Mouse (Mus musculus) intestine, embryonic 15.5 days (tissue): ENCODE results near the gene Cped1. TPM values are rescaled to one million over a fixed set of nuclear protein-coding genes. Genes with fewer than 3 reads are reported as not detected.

Experiments used
- ATAC-seq: fragments of 200-750 bp; cut with Nextera tagmentation; 2 replicates; pipeline ENCODE4 v1.8.0; 2017; ENCODE audit warnings: moderate TSS enrichment, moderate library complexity
- H3K27ac ChIP-seq: fragments of 300-500 bp; sonication (generic); 2 replicates; pipeline ENCODE4 v1.5.1; 2015; ENCODE audit warnings: mild to moderate bottlenecking, inconsistent platforms
- H3K27me3 ChIP-seq: fragments of 300-500 bp; sonication (generic); replicated peaks from 2 replicates; pipeline ENCODE4 v1.6.1; 2015; ENCODE audit warnings: inconsistent platforms
- H3K36me3 ChIP-seq: fragments of 300-500 bp; sonication (generic); 2 replicates; pipeline ENCODE4 v1.6.1; 2015; ENCODE audit warnings: inconsistent platforms
- H3K4me1 ChIP-seq: fragments of 300-500 bp; sonication (generic); replicated peaks from 2 replicates; pipeline ENCODE4 v1.6.1; 2015; ENCODE audit warnings: inconsistent platforms
- H3K4me2 ChIP-seq: fragments of 300-500 bp; sonication (generic); replicated peaks from 2 replicates; pipeline ENCODE4 v1.6.1; 2015; ENCODE audit warnings: mild to moderate bottlenecking, inconsistent platforms
- H3K4me3 ChIP-seq: fragments of 300-500 bp; sonication (generic); replicated peaks from 2 replicates; pipeline ENCODE4 v1.5.1; 2015; ENCODE audit warnings: inconsistent platforms
- H3K9ac ChIP-seq: fragments of 300-500 bp; sonication (generic); 2 replicates; pipeline ENCODE4 v1.6.1; 2015; ENCODE audit warnings: inconsistent platforms
- H3K9me3 ChIP-seq: fragments of 300-500 bp; sonication (generic); 2 replicates; pipeline ENCODE4 v1.6.1; 2016; ENCODE audit warnings: inconsistent platforms
- WGBS: fragments of 180-500 bp; shearing (Covaris S2); methylation state at CpG from one replicate; pipeline ENCODE4 v1.1.7; 2015; 5-methylcytosine and 5-hydroxymethylcytosine counted together
- polyA plus RNA-seq: library from polyadenylated mRNA; unstranded; fragments of >200 nt; fragmentation: Nextera tagmentation; extraction: Ambion mirVana; gene quantifications from 2 replicates; pipeline ENCODE4 v1.2.1, GENCODE M21; 2015

The Cped1 gene
- polyA plus RNA-seq, 1 experiment from 2014 or later, result 20.7 TPM

DNA sequence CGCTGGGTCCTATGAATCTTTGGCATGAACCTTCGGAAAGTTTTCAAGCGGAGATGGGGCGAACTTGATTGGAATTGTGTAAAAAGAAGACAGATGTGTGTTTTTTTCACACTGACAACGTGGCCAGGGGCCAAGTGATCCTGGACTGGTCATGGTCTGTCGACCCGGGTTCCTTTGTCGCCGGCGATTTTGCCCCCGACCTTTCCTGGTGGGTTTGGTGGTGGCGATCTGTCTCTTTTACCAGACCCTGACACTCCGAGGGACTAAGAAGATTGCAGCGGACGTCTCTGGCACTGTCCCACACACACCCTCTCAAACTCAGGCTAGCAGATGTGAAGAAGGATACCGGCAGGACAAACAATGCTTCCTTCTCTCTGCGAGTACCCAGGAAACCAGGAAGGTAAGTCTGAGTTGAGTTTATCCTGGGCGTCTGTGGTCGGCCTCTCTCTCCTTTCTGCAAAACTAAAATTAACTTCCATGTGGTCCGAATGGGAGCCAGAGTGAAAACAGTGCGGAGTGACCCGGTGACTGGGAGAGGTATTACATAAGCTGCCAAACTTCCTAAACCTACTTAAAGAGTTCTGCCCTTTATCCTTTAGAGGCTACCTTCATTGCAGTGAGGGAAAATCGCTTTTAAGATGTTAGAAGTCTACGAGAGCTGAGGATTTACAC lies 1.1 kb downstream of the Cped1 start:
- no peaks in the 10 kb centered on the region for H3K4me1 ChIP-seq
- H3K9ac ChIP-seq, result peak overlapping the region; percentile 50
- peak overlapping the region; percentile 47 for H3K4me3 ChIP-seq
- H3K4me2 ChIP-seq, result peak overlapping the region; percentile 84
- peak overlapping the region; percentile 61 for H3K27ac ChIP-seq
- WGBS, result 8% methylated on average over 24 of the region's 24 CpGs
- H3K36me3 ChIP-seq, result no peaks in the 10 kb centered on the region
- H3K27me3 ChIP-seq, result no peaks in the 10 kb centered on the region
- no peak; the same call in 1 of the 2 replicates for ATAC-seq
- H3K9me3 ChIP-seq, result no peaks in the 10 kb centered on the region

DNA sequence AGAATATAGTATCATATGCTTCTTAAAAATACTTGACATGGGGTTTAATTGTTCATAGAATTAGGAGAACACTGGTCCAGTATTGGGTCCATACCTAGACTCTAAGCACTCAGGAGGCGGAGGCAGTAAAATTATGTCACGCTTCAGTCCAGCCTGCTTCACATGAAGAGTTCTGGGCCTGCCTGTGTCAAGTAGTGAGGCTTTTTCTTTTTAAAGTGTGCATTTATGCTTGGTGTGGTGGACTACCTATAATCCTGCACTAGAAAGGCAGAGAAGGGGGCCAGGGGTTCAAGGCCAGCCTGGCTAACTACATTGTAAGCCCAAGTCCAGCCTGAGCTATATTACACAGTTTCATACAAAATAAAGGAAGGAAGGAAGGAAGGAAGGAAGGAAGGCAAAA lies 1.8 kb downstream of the Cped1 start:
- Histone ChIP-seq H3K9me3 (no peaks in the 10 kb centered on the region), H3K4me2 (peak overlapping the region; percentile 84), H3K9ac (no peak overlapping the region), H3K4me1 (no peaks in the 10 kb centered on the region), H3K36me3 (no peaks in the 10 kb centered on the region), H3K27ac (0 out of 2 replicates have a peak overlapping the region, but pooled peaks have one; percentile 4), H3K4me3 (peak overlapping the region; percentile 47), H3K27me3 (no peaks in the 10 kb centered on the region)
- 68% methylated on average over 2 of the region's 2 CpGs for WGBS
- ATAC-seq, result no peak

DNA sequence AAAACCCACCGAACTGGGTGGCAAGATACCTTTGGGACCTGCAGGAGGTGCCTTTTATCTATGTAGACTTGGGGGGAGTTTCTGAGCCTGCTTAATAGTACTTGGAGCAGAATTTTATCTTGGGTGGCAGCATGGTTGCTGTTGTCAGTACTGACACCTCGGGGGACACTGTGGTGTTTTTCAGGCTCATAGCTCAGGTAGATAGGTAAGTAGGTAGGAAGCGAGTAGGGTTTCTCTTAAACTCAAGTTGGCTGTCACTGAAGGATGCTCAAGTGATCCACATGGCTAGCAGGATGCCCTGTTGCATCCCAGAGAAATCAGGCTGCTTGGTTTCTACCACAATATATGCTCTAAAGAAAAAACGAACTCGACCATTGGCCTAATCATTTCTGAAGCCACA lies 2.6 kb downstream of the Cped1 start:
- Histone ChIP-seq H3K36me3 (no peaks in the 10 kb centered on the region), H3K4me3 (peak overlapping the region; percentile 15), H3K9ac (no peak overlapping the region), H3K9me3 (no peaks in the 10 kb centered on the region), H3K4me2 (peak overlapping the region; percentile 47), H3K27ac (no peak overlapping the region), H3K27me3 (no peaks in the 10 kb centered on the region), H3K4me1 (no peaks in the 10 kb centered on the region)
- no peak for ATAC-seq
- 76% methylated on average over 5 of the region's 5 CpGs for WGBS

DNA sequence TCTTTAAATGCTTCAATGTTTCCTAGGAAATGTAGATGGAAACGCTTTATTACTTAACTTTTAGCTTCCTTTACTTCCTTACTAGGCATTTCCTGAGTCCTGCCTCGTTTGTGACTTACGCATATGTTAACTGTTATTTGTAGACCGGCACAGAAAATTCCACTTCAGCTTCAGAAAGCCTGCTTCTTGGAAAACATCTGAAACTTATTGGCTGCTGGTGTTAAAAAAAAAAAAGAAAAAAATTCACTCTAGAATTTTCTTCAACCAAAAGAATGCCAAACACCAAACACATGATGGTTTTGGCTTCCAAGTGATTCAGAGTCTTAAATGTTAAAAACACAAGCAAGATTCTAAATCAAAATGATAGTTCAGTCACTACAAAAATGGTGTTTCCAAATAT lies 3.4 kb downstream of the Cped1 start:
- no peak overlapping the region for H3K9ac ChIP-seq
- H3K27ac ChIP-seq, result no peak overlapping the region
- ATAC-seq, result no peak
- H3K36me3 ChIP-seq, result no peaks in the 10 kb centered on the region
- no peaks in the 10 kb centered on the region for H3K4me1 ChIP-seq
- peak overlapping the region; percentile 15 for H3K4me3 ChIP-seq
- no peaks in the 10 kb centered on the region for H3K9me3 ChIP-seq
- peak overlapping the region; percentile 47 for H3K4me2 ChIP-seq
- 57% methylated on average over 4 of the region's 4 CpGs for WGBS
- no peaks in the 10 kb centered on the region for H3K27me3 ChIP-seq

DNA sequence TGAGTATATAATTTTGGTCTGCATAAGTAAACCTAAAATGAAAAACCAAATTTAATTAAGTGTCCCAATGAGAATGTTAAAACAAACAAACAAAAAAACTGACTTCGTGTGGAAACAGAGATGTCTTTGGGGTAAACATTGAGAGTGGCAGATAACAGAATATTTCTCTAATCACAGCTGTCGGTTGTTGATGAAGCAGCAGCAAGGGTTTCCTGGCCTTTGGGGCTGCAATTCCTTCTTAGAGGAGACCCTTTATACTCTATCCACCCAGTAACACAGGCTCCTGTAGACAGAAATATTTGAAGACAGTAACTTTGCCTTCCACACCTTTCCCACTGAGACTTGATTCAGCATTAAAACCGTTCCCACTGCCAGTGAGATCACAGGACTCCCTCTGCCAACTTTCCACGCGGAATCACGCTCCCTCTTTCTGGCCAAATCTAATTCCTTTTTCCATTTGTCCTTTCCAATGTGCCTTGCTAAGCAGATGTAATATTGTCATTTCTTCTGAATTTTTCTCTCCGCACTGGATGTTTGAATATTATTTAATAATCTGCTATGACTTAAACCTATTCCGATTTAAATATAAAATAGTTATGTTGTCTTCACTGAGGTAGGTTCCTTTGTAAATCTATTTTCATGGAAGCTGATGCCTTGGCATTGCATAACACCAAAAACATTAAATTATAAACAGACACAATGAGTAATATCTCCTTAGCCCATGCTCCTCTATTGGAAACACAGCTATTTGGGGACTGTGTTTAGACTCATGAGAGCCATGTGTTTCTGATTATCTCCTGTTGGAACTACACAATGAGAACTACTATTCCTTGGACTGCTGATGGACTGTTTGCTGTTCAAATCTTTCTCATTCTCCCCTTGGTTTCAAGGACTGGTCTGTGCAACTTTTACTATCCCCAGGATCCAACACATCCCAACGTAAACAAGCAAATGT lies 4.7 kb downstream of the Cped1 start:
- no peaks in the 10 kb centered on the region for H3K4me1 ChIP-seq
- no peak for ATAC-seq
- no peaks in the 10 kb centered on the region for H3K9me3 ChIP-seq
- H3K4me2 ChIP-seq, result peak overlapping the region; percentile 37
- H3K4me3 ChIP-seq, result 0 out of 2 replicates have a peak overlapping the region, but pooled peaks have one; percentile 7
- H3K36me3 ChIP-seq, result no peaks in the 10 kb centered on the region
- H3K27me3 ChIP-seq, result no peaks in the 10 kb centered on the region
- WGBS, result 53% methylated on average over 9 of the region's 9 CpGs
- peak overlapping the region; percentile 20; the same call in 1 of the 2 replicates for H3K27ac ChIP-seq
- H3K9ac ChIP-seq, result no peak overlapping the region

DNA sequence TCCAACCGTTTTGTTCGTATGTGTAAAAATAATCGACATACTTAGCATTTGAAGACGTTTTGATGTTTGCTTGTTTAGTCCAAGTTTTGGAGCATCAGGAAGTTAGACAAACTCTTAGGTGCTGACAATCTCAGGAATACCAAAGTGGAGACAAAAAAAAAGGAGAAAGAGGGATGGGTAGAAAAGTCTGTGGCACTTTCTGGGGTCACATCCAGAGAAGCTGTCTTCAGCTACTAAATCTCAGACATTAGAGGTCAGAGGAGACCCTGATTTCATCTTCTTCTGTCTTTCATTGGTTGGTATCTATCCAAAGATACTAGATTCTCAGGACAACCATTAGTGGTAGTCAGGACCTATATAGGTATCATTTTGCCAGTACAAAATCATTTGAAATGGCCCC lies 5.4 kb downstream of the Cped1 start:
- H3K9ac ChIP-seq, result no peak overlapping the region
- H3K4me1 ChIP-seq, result no peaks in the 10 kb centered on the region
- H3K36me3 ChIP-seq, result no peaks in the 10 kb centered on the region
- WGBS, result 58% methylated on average over 4 of the region's 4 CpGs
- no peak overlapping the region for H3K27ac ChIP-seq
- no peak for ATAC-seq
- no peaks in the 10 kb centered on the region for H3K27me3 ChIP-seq
- H3K4me3 ChIP-seq, result no peak overlapping the region
- H3K9me3 ChIP-seq, result no peaks in the 10 kb centered on the region
- peak overlapping the region; percentile 37; the same call in 1 of the 2 replicates for H3K4me2 ChIP-seq

DNA sequence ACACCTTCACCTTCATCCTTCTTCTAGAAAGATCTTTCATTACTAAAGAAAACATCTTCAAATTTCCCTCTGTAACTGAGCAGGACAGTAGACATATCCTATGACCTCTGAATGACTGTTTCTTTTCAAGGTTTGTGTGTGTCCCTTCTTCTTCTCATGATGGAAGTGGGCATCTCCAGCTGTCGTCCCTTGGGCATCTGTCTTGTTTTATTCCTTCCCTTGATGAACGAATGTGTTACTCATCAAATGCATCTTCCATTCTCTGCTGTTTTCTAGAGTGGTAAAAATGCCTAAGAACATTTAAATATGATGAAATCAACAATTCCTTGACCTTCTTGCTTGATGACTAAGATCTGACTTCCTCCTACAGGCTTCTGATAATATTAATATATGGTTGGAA lies 7.4 kb downstream of the Cped1 start:
- no peaks in the 10 kb centered on the region for H3K27me3 ChIP-seq
- WGBS, result 77% methylated on average over 2 of the region's 2 CpGs
- no peaks in the 10 kb centered on the region for H3K36me3 ChIP-seq
- no peak for ATAC-seq
- H3K27ac ChIP-seq, result no peak overlapping the region
- H3K4me3 ChIP-seq, result no peak overlapping the region
- H3K9ac ChIP-seq, result no peak overlapping the region
- H3K4me2 ChIP-seq, result no peak overlapping the region
- H3K9me3 ChIP-seq, result no peaks in the 10 kb centered on the region
- H3K4me1 ChIP-seq, result peaks cover 3% of the 10 kb centered on the region; the same call in 1 of the 2 replicates

DNA sequence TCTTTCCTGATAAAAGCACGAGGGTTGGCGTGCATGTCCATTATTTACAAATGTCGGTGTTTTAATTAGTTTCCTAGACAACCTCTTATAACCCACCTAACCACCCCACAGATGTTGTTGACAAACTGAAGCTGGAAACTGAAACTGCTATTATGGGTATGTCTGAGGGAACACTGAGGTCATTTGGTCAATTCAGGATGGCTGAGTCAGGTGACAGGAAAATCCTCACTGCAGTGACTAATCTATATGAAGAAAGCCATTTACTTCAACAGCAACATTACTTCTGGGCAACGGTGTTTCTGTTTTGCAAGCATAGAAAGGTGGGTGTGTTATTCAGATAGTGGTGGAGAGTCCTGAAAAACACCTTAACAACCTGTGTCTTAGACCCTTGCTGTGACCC lies 12.4 kb downstream of the Cped1 start:
- peaks cover 18% of the 10 kb centered on the region; the same call in 1 of the 2 replicates for H3K4me1 ChIP-seq
- H3K9ac ChIP-seq, result no peak overlapping the region
- WGBS, result 44% methylated on average over 4 of the region's 4 CpGs
- no peak overlapping the region for H3K4me3 ChIP-seq
- no peaks in the 10 kb centered on the region for H3K27me3 ChIP-seq
- H3K27ac ChIP-seq, result no peak overlapping the region
- no peak overlapping the region for H3K4me2 ChIP-seq
- no peak for ATAC-seq
- no peaks in the 10 kb centered on the region for H3K9me3 ChIP-seq
- H3K36me3 ChIP-seq, result no peaks in the 10 kb centered on the region

DNA sequence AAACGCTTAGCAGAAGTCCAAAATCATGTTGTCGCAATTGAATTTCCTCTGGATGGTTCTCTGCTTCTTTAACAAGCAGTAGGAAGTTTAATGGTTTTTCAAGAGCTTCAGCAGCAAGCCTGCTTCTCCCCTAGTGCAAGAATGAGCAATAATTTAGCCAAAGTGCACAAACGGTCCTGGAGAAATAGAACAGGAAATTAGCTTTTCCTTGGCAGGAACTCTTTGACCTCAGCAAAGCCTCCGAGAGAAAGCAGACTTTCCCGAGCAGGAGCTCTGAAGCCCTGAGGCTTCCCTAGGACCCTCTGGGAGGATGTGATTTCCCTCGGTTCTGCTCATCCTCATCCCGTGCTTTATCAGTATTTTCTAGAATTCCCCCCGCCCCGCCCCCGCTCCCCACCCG lies 13.3 kb downstream of the Cped1 start:
- no peak for ATAC-seq
- no peaks in the 10 kb centered on the region for H3K36me3 ChIP-seq
- no peaks in the 10 kb centered on the region for H3K27me3 ChIP-seq
- H3K4me2 ChIP-seq, result peak overlapping the region; percentile 35
- H3K9me3 ChIP-seq, result no peaks in the 10 kb centered on the region
- peaks cover 18% of the 10 kb centered on the region; the same call in 1 of the 2 replicates for H3K4me1 ChIP-seq
- 14% methylated on average over 11 of the region's 11 CpGs for WGBS
- H3K4me3 ChIP-seq, result no peak overlapping the region
- peak overlapping the region; percentile 63 for H3K27ac ChIP-seq
- H3K9ac ChIP-seq, result no peak overlapping the region

DNA sequence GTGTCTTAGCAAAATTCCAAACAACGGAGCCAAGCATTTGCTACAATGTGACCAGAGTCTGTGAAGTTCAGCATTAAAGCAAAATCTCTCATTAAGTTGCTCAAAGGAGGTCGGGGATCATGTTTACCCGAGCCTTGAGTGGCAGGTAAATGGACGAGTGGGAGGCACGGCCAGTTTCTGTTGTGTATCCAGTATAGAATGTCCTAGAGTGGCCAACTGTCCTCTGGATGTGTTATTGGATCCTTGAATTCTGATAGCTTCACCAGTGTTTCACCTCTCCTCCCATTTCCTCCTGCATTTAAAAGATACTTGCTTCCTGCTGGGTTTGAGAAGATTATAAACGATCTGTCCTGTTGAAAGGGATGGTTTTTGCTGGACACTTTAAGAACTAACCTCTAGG lies 14.4 kb downstream of the Cped1 start:
- WGBS, result 42% methylated on average over 6 of the region's 6 CpGs
- H3K9ac ChIP-seq, result no peak overlapping the region
- no peak overlapping the region for H3K27ac ChIP-seq
- no peaks in the 10 kb centered on the region for H3K9me3 ChIP-seq
- no peaks in the 10 kb centered on the region for H3K36me3 ChIP-seq
- H3K27me3 ChIP-seq, result no peaks in the 10 kb centered on the region
- ATAC-seq, result no peak
- H3K4me1 ChIP-seq, result peaks cover 18% of the 10 kb centered on the region; the same call in 1 of the 2 replicates
- H3K4me3 ChIP-seq, result no peak overlapping the region
- H3K4me2 ChIP-seq, result no peak overlapping the region

DNA sequence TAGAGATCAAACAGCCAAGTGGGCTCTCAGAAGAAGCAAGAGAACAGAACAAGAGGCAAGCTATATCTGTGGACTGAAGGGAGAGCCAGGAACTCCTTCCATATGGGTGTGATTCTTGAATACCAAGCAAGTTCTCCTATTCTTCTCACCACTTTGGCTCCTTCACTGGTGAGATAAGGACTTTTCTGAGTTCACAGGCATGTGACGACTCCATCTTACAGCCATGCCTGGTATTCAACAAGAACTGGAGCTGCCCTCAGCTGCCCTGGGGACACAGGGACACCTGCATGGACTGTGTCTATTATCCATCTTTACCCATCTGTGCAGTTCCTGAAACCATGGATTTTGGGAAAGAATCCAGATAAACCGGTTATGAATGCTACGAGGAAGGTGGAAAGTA lies 15.2 kb downstream of the Cped1 start:
- H3K4me2 ChIP-seq, result no peak overlapping the region
- H3K4me1 ChIP-seq, result peaks cover 18% of the 10 kb centered on the region; the same call in 1 of the 2 replicates
- no peak overlapping the region for H3K4me3 ChIP-seq
- no peaks in the 10 kb centered on the region for H3K9me3 ChIP-seq
- no peaks in the 10 kb centered on the region for H3K27me3 ChIP-seq
- H3K36me3 ChIP-seq, result no peaks in the 10 kb centered on the region
- no peak for ATAC-seq
- 71% methylated on average over 3 of the region's 3 CpGs for WGBS
- H3K27ac ChIP-seq, result no peak overlapping the region
- H3K9ac ChIP-seq, result no peak overlapping the region

DNA sequence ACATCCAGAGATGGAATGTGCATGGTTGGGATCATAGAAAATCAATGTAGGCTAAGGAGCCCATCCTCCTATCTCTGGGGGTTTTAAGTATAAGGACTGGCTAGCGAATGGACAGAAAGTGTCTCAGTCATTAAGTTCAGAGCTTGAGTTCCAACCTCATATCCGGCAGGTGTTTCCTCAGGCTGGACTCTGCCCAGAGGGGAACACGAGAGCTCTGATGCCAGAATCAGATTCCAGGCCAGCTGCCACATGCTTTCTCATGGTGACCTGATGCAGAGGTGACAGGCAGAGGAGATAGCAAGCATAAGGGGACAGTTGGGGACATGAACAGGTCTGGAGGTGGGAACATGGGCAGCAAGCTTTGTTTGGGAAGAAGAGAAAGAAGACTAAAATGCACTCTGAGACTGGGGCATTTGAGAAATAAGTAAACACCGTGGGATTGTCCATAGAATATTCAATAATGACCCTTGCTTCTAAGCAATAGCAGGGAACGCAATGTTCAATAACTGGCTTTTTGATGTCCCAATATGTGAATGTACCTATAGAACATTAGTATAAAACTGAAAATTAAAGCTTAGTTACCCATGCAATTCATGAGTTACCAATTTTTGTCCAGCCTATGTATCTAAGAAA lies 15.7 kb downstream of the Cped1 start:
- WGBS, result 80% methylated on average over 5 of the region's 5 CpGs
- no peaks in the 10 kb centered on the region for H3K9me3 ChIP-seq
- ATAC-seq, result no peak
- no peak overlapping the region for H3K4me2 ChIP-seq
- H3K27ac ChIP-seq, result no peak overlapping the region
- H3K4me1 ChIP-seq, result peaks cover 18% of the 10 kb centered on the region; the same call in 1 of the 2 replicates
- no peaks in the 10 kb centered on the region for H3K27me3 ChIP-seq
- H3K9ac ChIP-seq, result no peak overlapping the region
- H3K36me3 ChIP-seq, result no peaks in the 10 kb centered on the region
- no peak overlapping the region for H3K4me3 ChIP-seq
